Mouse (Mus musculus) right cerebral cortex, postnatal 36 days (tissue): Measurements from ENCODE around the gene Prpf19.
A peak's percentile ranks its signal among the peaks of the same experiment; 100 is the strongest.

ENCODE experiments used
- DNase-seq, 2 experiments: peaks; one replicate each; pipeline ENCODE4 v3.0.0; 2022; ENCODE audit warnings: low spot score in 2 of 2, mixed read lengths in 1 of 2

The Prpf19 gene

DNA sequence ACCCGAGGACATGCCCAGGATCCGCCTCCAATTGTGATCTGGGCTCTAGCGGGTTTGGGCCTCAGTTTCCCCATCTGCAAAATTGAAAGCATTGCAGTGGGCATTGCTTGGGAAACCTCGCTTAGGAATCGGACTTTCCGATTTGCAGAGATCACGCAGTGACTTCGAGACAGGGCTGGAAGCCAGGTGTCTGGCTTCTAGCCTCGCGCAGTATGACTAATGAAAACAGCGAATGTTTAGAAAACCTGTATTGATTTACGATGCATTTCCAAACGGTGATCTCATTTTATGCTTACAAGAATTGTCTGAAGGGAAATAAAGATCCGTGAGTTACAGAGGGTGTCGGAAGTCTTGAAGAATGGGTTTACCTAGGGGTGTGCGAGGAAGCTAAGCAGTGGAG, 677 bp downstream of the Prpf19 start:
- DNase-seq, result no peak

DNA sequence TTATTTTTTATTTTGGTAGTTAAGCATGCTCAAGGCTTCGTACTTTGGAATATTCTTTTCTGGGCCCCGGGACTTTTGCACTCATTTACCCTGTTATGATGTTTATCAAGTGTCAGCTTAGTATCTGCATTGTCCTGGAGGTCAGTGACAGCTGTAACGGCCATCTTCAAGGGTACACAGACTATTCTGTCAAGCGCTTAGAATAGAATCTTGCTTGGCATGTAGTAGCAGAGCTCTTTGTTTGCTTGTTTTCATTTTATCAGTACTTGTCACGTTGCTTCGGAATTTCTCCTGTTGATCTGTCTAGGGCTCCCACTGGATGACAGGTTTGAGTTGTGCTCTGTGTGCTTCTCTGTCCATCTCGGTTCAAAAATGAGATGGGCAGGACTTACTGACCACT, 1.8 kb downstream of the Prpf19 start:
- no peak for DNase-seq

DNA sequence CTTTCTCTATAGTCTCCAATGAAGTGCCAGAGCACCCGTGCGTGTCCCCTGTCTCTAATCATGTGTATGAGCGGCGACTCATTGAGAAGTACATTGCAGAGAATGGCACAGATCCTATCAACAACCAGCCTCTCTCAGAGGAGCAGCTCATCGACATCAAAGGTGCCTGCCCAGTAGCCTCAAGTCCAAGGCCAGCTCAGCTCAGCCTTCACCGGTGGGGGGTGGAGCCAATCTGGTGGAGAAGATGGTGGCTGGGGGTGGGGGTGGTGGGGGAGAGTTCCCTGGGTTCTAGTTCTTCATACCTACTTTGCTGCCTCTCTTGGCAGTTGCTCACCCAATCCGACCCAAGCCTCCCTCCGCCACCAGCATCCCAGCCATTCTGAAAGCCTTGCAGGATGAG, 2.5 kb downstream of the Prpf19 start:
- no peak for DNase-seq

DNA sequence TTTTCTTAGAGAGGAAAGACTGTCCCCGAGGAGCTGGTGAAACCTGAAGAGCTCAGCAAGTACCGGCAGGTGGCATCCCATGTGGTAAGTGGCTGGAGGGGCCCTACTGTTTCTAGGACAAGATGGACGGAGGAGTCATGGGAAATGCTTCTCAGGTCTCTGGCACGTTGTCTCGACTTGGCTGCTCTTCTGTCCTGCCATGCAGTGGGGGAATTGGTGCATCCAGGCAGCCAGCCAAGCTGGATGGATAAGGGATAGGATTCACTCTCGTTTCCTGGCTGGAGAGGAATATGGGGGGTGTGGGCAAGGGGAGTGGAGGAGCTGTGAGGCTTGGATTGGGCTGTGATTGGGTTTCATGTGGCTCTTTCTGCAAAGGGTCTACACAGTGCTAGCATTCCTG, 5.3 kb downstream of the Prpf19 start:
- DNase-seq, result no peak

DNA sequence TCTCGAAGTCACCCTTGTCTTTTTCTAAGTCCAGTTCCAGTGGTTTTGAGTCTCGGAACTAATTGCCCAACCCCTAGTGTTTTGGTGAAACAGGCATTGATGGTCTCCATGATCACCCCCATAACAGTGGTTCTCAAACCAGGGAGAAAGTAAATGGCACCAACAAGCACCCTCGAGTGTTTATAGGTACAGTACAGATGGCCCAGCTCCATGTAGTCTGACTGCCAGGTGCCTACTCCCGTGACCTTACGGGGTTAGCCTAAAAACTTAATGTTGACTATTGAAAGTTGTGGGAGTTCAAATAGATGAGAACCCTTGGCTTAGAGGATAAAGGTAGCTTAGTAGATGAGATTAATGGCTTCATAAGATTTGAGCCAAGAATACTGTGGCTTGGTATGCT, 6.0 kb downstream of the Prpf19 start:
- no peak for DNase-seq

DNA sequence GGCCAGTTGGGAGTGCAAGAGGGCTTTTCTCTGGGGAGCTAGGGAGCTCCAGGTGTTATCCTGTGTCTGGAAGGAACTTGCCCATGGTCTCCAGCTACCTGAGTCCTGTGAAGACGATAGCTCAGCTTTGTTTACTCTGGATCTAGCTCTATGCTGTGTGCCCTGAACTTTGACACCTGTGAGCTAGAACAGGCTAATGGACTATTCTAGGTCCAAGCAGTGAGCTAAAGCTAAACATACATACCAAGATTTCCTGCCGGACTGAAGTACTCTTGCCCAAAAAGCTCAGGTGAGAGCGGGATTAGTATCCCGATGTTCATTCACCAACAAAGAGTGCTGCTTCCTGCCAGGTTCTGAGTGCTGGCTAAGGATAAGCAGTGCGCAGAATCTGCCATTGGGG, 9.5 kb downstream of the Prpf19 start:
- no peak for DNase-seq

DNA sequence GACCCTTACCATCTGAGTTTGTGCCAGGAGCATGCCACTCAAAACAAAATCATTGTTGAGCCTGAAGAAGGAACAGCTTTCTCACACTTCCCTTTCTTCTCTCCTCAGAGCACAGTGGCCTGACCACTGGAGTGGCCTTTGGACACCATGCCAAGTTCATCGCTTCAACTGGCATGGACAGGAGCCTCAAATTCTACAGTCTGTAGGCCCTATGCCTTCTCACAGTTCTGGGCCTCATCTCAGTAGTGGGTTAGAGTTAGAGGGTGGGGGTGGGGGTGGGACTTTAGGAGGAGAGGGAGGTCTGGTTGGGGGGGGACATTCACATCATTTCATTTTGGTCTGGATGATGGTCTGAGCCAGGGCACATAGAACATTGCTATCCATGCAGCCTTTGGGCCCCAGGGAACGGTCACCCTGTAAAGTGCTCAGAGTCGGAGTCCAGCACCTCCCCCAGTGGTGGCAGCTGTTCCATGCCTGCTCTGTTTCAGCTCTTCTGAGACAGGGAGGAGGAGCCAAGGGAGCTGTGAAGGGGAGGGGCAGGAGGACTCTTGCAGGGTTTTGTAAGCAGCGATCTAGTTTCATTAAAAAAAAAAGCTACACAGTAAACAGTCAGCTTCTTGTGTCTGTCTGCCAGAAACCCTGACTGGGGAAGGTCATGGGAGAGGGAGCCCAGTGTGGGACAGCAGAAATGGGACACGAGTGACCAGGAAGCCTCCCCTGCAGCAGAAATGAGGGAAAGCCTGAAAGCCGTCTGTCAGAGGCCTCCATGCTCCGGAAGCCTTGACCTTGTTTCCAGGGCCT, 10.1 kb downstream of the Prpf19 start:
- DNase-seq, result peak; percentile 59 to 72

DNA sequence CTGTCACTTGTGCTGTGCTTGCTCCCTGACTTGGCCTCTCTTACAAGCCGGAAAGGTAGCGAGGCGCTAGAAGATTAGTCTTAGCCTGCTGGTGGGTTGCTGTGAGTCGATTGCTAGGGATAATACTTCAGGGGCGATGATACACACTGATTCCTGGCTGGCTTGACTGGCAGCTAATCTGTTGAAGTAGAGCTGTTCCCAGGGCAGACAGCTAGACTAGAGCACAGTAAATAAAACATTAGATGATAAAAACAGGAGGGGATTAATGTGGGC, 10.6 kb downstream of the Prpf19 start:
- DNase-seq, result no peak

DNA sequence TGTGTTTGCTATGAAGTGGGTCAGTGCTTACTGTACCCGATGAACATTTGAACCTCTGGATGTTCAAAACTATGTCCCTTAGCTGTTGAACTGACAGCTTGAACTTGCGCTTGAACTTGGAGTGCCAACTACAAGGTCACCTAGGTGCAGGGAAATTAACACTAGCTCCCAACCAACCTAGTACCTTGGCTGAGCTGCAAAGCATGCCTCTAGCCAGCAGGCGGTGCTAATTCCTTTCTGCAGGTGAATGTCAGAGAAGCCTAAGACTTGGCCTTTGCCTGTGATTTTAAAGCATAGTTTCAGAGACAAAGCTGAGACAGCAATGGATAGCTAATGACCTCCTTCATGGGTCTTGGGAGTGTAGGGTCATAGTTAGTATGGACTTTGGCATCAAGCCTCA, 12.9 kb downstream of the Prpf19 start:
- DNase-seq, result peak in 1 of 2 experiments; percentile 32

DNA sequence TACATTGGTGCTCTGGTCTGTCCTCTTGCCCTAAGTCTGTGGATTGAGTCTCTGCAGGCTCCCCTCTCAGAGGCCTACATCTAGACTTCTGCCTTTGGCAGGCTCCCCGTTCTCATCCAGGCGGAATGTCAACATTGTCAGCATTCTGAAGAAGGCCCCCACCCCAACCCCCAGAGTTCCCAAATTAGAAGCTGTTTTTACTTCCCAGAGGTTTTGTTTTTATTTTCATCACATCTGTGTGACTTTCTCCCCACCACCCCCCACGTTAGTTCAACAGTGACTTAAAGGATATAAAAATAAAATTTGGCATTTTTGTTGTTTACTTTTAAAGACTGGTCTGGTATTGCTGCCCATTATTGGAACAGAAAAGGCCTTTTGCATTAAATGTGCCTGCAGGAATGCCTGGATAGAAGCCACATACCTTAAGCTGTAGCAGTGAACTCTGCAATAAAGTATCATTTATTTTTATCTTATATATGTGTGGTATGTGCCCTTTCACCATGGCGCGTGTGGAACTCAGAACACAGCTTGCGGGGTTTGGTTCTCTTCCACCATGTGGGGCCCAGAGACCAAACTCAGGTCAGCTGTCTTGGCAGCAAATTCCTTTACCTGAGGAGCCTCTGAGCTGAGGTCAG, 14.2 kb downstream of the Prpf19 start:
- no peak for DNase-seq

DNA sequence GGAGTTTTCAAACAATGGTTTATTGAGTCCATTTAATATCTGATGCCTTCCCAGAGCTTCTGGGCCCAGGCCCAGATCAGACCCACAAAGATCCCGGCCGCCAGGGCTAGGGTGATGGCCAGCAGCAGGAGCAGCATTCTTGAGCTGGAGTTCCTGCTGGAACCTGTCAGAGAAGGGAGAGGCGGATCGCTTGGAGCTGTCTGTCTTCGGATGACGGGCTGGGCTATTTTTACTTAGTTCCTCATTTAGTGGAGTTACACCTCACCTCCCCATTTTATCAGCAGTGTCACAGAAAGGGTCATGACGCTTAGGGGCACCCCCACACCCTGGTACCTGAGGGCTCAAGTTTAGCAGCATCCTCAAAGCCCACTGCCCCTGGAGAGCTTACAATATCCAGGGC, 19.3 kb downstream of the Prpf19 start:
- DNase-seq, result no peak

DNA sequence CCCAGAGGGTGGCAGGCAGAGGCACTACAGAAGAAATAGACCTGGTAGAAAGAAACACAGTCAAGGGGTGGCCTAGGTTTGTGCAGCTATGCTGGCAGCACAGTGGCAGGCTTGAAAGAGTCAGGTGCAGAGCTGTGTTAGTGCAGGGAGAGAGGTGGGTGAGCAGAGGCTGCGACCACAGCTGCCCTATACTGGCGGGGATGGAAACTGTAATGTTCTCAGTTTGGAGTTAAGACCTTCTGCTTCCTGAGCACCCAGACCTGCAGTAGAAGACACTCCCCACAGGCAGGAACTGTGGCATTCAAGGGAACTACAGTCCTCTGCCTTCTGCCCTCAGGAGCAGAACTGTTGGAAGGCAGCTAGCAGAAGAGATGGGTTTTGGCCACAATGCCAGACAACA, 19.8 kb downstream of the Prpf19 start:
- DNase-seq, result no peak

DNA sequence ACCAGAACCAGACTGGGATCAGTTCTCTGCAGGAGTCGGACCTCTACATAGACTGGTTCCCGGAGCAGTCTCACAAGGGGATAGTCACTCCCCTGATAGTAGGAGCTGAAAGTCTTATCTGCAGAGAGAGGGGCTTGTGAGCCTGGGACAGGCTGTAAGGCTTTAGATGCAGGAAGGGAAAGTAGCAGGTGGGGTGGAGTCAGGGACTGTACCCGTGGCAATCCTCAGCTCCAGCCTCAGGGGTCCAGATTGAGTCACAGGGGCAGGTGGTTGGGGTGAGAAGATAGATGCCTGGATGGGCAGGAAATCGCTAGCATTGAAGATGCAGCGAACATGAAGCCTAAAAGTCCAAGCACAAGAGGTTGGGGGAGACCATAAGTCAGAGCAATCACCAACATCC, 21.5 kb downstream of the Prpf19 start:
- no peak for DNase-seq

DNA sequence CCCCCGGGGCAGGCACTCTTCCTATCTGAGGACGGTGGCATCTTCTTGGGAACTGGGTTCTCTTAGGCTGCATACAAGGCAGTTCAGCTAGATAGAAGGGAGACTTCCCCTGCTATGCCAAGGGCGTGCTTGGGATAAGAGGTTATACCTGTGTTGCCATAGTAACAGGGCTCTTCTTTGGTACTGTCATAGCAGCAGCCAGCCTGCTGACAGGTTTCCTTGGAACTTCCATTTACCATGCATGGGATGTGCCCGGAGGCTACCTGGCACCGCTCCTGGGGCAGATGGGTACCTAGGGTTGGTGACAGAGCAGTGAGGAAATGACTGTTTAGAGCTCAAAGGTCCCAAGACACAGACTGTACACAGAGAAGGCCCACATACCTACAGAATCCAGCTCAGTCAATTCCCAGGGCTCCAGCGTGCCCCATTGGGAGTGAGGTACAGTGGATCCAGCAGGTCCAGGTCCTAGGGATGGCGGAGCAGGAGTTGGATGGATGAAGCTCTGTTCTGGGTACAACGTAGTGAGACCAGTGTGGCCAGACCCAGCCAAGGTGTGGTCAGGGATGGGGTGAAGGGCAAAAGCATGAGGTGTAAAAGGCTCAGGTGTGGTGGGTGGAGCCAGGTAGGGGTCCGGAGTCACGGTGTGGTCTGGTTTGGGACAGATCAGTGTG, 23.4 kb downstream of the Prpf19 start:
- no peak for DNase-seq

DNA sequence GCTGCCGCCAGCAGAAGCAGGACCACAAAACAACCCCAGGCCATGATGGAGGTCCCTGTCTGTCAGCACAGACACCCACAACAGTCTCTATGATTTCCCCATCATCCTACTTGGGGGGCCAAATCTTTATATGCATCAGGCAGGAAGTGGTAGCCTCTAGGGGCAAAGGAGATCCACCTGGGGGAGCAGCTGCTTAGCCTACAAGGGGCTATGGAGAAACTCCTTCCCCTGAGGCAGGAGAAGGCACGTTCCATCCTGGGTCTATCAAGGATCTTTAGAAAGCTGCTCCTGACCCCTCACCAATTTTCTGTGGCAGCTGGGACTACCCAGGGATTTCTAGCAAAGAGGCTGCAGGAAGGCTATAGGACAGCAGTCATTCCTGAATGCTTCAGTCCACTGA, 25.5 kb downstream of the Prpf19 start, which contains the start of gene Zp1:
Gene Zp1, minus strand, starts transcription at position 101 of the 400 bp plus-strand sequence.
- no peak for DNase-seq

DNA sequence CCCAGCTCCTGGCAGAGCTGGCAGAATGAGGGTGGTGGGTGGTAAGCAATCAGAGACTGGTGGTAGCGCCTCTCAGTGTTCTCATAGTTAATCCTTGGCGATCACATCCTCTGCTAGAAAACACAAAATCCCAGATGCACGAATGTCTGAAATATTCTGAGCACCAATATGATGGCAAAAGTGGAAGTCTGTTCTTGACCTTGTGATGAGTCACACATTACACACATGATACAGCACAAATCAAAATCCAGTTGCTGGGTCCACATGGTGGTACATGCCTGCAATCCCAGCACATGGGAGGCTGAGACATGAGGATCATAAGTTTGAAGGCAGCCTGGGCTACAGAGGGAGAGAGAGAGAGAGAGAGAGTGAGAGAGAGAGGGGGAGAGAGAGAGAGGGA, 26.0 kb downstream of the Prpf19 start:
- DNase-seq, result no peak

DNA sequence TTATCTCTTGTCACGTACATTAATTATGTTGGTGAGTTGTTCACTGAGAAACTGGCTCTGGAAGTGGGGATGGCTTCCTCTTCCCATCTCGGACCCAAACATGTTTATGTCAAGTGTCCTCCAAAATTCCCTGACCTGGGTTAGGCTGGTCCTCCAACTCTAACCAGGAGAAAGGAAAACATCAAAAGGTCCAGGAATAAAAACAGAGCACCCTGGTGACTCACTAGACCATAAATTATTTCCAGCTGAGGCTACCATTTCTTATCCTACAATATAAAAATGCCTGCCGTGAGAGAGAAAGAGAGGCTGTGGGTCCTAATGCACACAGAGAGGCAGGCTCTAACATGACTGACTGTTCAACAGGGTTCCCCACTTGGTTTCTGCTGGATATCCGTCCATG, 29.2 kb downstream of the Prpf19 start:
- no peak for DNase-seq

DNA sequence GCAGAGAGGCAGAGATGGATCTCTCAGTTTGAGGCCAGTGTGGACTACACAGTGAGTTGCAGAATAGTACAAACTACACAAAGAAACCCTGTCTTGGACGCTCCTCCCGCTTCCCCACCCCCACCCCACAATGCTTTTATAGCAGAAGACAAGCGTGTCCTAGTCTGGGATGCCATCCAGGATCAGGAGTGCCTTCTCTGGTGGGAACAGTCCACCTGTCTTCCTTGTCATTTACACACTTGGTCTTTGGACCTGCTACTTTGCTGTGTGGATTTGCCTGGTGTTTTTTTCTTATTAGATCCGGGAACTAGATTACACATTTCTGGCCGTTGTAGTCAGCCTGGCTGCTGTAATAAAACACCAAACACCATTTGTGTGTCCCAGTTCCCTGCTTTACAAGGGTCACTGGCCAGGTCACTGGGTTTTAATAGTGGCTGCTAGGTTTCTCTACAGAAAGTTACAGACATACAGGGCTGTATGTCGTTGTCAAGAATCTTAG, 31.1 kb downstream of the Prpf19 start:
- no peak for DNase-seq

DNA sequence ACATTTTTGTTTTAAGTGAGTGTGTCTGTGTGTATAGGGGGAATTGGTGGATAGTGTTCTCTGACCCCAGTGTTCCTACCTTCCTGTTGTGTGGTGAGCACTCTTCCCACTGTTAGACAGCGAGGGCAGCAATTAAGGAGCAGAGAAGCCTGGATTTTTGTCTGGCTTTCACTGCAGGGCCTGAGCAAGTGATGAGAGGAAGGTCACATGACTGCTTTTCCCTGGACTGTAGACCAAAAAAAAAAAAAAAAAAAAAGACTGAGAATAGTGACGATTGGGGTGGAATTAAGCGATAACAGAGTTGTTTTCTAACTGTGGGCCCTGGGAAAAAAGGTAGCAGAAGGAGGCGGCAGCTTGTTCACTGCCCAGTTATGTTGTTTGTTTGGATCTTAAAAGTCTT, 31.6 kb downstream of the Prpf19 start:
- DNase-seq, result no peak

DNA sequence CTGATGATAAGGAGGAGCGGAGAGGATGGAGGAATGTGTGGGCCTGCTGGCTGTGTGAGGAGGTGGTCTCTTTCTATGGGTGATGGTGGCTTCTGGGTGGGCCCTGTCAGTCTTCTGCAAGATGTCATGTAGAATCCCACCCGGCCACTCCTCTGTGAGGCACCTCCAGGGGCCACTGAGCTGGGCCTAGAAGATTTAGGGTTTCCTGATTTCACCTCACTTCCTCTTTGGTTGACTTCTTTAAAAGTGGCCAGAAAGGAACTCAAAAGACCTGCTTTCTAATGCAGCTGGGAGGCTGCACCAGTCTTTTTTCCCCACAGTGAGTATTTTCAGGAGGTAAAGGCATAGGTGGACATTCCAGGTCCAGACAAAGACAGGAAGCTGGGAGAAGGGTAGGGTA, 35.6 kb downstream of the Prpf19 start:
- DNase-seq, result no peak

DNA sequence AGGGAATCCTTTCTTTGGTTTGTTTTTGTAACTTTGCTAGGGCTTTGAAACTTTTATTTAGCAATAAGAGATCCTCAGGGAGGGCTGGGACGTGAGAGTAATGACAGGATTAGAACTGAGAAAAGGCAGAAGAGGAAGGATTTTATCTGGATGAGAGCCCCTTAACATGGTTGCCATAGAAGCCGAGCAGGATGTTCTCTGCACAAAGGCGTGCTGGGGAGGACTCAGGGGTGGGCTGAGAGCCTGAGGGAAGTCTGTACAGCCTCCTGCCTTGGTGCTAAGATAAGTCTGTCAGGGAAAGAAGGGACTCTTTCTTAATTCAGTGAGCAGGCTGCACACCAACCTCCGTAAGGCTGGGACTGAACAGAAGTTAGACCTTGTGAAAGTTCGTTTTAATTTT, 40.0 kb downstream of the Prpf19 start:
- DNase-seq, result no peak

DNA sequence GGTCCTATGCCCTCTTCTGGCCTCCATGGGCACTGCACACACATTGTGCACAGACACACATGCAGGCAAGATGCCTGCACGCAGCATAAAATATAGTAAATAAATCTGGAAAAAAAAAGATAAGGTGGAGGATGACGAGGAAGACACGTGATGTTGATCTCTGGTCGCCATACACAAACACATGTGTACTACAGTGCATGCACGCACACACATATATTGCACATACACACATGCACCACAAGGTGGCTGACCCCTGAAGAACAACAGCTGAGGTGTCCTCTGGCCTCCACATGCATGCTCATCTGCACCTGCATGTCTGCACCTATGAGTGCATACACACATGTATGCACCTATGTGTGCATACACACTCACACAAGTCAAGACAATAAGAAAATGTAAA, 41.0 kb downstream of the Prpf19 start:
- DNase-seq, result no peak

DNA sequence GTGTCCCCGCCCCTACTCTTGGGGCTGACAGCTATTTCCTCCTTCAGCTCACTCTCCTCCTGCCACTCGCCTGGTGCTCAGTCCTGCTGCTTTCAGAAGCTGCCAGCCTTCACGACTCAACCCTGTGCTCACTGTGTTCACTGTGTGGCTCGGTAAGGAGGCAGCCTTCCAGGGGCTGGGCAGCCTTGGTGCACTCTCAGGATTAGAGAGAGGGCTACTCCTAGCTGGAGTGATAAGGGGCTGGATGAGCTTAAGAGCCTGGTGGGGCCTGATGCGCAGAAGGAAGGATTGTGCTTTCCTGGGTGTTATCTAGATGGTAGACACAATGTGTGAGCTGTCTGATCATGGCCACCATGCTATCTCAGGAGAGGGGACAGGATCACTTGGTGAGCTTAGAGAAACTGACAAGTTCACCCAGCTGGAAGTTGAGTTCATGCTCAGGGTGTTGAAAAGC, 42.1 kb downstream of the Prpf19 start, which contains the start of gene Ptgdr2:
Gene Ptgdr2, plus strand, starts transcription at position 51 of the 454 bp plus-strand sequence.
- DNase-seq, result no peak
